Mouse (Mus musculus): ENCODE results near the gene Car3. TPM values are rescaled to one million over a fixed set of nuclear protein-coding genes. Genes with fewer than 3 reads are reported as not detected.

Gene Car3
- total RNA-seq, 2 experiments from 2014 or later = 3.8 TPM; not detected in 1

- no peak for ATAC-seq (replicated peaks; ENCODE audit: low FRiP score, poor library complexity, severe bottlenecking)
These were observed 34.5 kb downstream of the Car3 start for GRCm38 (mm10) chr3:14897770-14898169.

- ATAC-seq (replicated peaks; ENCODE audit: low FRiP score, poor library complexity, severe bottlenecking) = 0 out of 2 replicates have a peak, but pooled peaks have one; percentile 15
These were observed 40.1 kb downstream of the Car3 start for GRCm38 (mm10) chr3:14903380-14903779.

GRCm38 (mm10) chr3:14904165-14904564 lies 40.9 kb downstream of the Car3 start:
- ATAC-seq (replicated peaks; ENCODE audit: low FRiP score, poor library complexity, severe bottlenecking) = no peak

GRCm38 (mm10) chr3:14907271-14907670 lies 44.0 kb downstream of the Car3 start:
- no peak for ATAC-seq (replicated peaks; ENCODE audit: low FRiP score, poor library complexity, severe bottlenecking)

GRCm38 (mm10) chr3:14911992-14912582 lies 48.8 kb downstream of the Car3 start:
- 0 out of 2 replicates have a peak, but pooled peaks have one; percentile 16 for ATAC-seq (replicated peaks; ENCODE audit: low FRiP score, poor library complexity, severe bottlenecking)

- ATAC-seq (replicated peaks; ENCODE audit: low FRiP score, poor library complexity, severe bottlenecking) = no peak
These were observed 50.5 kb downstream of the Car3 start for GRCm38 (mm10) chr3:14913774-14914173.

- no peak for ATAC-seq (replicated peaks; ENCODE audit: low FRiP score, poor library complexity, severe bottlenecking)
These were observed 52.0 kb downstream of the Car3 start for GRCm38 (mm10) chr3:14915355-14915754.

- ATAC-seq (replicated peaks; ENCODE audit: low FRiP score, poor library complexity, severe bottlenecking) = no peak
These were observed 53.9 kb downstream of the Car3 start for GRCm38 (mm10) chr3:14917261-14917660.

Other genes with a start within 250 kb of the Car3 start
- 5.0 and 8.6 TPM in 2 replicates for gene Car13, start 221.8 kb upstream of the Car3 start, total RNA-seq (2015; ENCODE audit: low replicate concordance)
- gene Car13, start 221.8 kb upstream of the Car3 start, total RNA-seq (2017; ENCODE audit: low replicate concordance) = 0.83 and 1.2 TPM in 2 replicates
- 824 and 870 TPM in 2 replicates for gene Car1, start 55.1 kb upstream of the Car3 start, total RNA-seq (2015; ENCODE audit: low replicate concordance)
- gene Car1, start 55.1 kb upstream of the Car3 start, total RNA-seq (2017; ENCODE audit: low replicate concordance) = 216 and 245 TPM in 2 replicates
- gene Car2, start 22.8 kb downstream of the Car3 start, total RNA-seq (2015; ENCODE audit: low replicate concordance) = 2,420 and 2,713 TPM in 2 replicates
- gene Car2, start 22.8 kb downstream of the Car3 start, total RNA-seq (2017; ENCODE audit: low replicate concordance) = 2,109 and 2,592 TPM in 2 replicates